9 mouse cellular contexts compared by ENCODE assay signal in the genomic region with DNA sequence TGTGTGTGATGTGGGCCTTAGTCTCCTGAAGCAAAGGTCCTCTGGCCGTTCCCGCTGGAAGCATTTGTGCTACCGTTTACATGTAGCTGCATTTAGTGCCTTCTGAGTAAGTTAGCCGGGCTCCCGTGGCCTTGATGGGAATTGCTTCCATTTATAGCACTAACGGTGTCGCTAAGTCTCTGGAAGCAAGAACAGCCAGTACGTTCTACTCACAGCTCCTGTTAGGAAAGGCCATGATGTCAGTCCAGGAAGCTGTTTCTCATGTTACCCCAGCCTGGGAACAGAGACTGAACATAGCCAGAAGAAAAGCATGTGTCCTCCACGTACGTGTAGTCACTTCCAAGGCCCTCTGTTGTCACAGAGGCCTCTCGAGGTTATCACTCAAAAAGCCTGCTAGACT.
DNase-seq lines count a peak whose midpoint lies in the region; ATAC-seq lines count a peak whose summit lies in the region.
"Had no signal": no experiment of that assay in that cellular context is flagged by ENCODE, and none has a peak within 500 bp of the region (broad histone marks: within the 10 kb centered on the region; RNA-seq: fewer than 3 reads in every experiment).

No protein-coding gene starts in this region.

- no peaks in the 10 kb centered on the region for H3K9me3 ChIP-seq in midbrain, embryonic 16.5 days (replicated peaks; ENCODE audit: control insufficient read depth, low read length, poor library complexity, severe bottlenecking)

- DNase-seq in gastrocnemius, adult 8-10 months (ENCODE audit: low spot score in 2 of 2), result peak; percentile 16 to 30
- DNase-seq in gastrocnemius, postnatal 14 days, result no peak
- DNase-seq in testis, postnatal 14 days (ENCODE audit: low spot score), result peak; percentile 11
- no peak for DNase-seq in testis, postnatal 10 days (ENCODE audit: low spot score)
- DNase-seq in heart, postnatal 10 days, result peak; percentile 41 to 51
- no peak for DNase-seq in thymus, adult 18-20 months
- DNase-seq in left cerebral cortex, postnatal 4 days, result no peak
- DNase-seq: lung, embryonic 14.5 days had no signal

- H3K4me3 ChIP-seq in midbrain, embryonic 16.5 days (ENCODE audit: low read depth, low read length), result no peak overlapping the region

- no peaks in the 10 kb centered on the region for H3K27me3 ChIP-seq in midbrain, embryonic 16.5 days (ENCODE audit: control insufficient read depth, insufficient read depth, low read depth, low read length)

- peaks cover 4% of the 10 kb centered on the region for H3K36me3 ChIP-seq in midbrain, embryonic 16.5 days (ENCODE audit: control insufficient read depth, insufficient read depth, low read length)

- H3K9ac ChIP-seq in midbrain, embryonic 16.5 days (ENCODE audit: low read depth, low read length), result no peak overlapping the region
- H3K9ac ChIP-seq: lung, embryonic 14.5 days had no signal

- intact Hi-C loops in gastrocnemius, postnatal 14 days (cut with DNase I; ENCODE audit: low total_unique reads), result loop anchor here (10.0 kb wide), 1 partner anchor 51 kb away; no protein-coding TSS in a partner anchor
- intact Hi-C loops in heart, postnatal 10 days (cut with DNase I), result no loop called here
- intact Hi-C loops in left cerebral cortex, postnatal 4 days (cut with DNase I), result no loop called here

- 79% methylated on average over 11 of the region's 11 CpGs for WGBS in midbrain, embryonic 16.5 days

- H3K27ac ChIP-seq in midbrain, embryonic 16.5 days (ENCODE audit: low read length), result no peak overlapping the region

- no peaks in the 10 kb centered on the region for H3K4me1 ChIP-seq in midbrain, embryonic 16.5 days (ENCODE audit: control insufficient read depth, insufficient read depth, low read length)

- H3K4me2 ChIP-seq in midbrain, embryonic 16.5 days (ENCODE audit: low read length), result no peak overlapping the region
- H3K4me2 ChIP-seq: lung, embryonic 14.5 days had no signal

- no peak for ATAC-seq in midbrain, embryonic 16.5 days

Comparison
In these comparisons a context has a peak if more than half of its experiments do, and no peak if none do; other contexts are left out.
1. DNase-seq: peak in gastrocnemius, adult 8-10 months (2 of 2), testis, postnatal 14 days (single experiment) and heart, postnatal 10 days (2 of 2); none in gastrocnemius, postnatal 14 days (single experiment), testis, postnatal 10 days (single experiment), thymus, adult 18-20 months (0 of 2) and left cerebral cortex, postnatal 4 days (single experiment).